Mouse (Mus musculus) adrenal gland, postnatal 14 days (tissue): ENCODE results near the gene 5830473C10Rik. TPM values are rescaled to one million over a fixed set of nuclear protein-coding genes. Genes with fewer than 3 reads are reported as not detected.
A peak's percentile ranks its signal among the peaks of the same experiment; 100 is the strongest.

Experiments
- DNase-seq: peaks from one replicate; pipeline ENCODE4 v3.0.0; 2021; ENCODE audit warnings: mixed read lengths
- long read RNA-seq, 2 experiments: library from polyadenylated mRNA; stranded (forward); transcript quantifications; one replicate each; pipeline ENCODE4 v2.0.0; 2021
- total RNA-seq: library from RNA; stranded (reverse); gene quantifications from 2 replicates; pipeline ENCODE4 v1.2.3, GENCODE M21; 2021

The 5830473C10Rik gene
- 0.45 and 5.9 TPM in 2 replicates for total RNA-seq
- long read RNA-seq, experiment 1, partial matches to known transcripts, result 0 of 2 reads
- long read RNA-seq, experiment 1, other reads (novel, unspliced or antisense), result 1 of 2 reads
- long read RNA-seq, experiment 2, partial matches to known transcripts, result 0 of 3 reads
- long read RNA-seq, experiment 2, other reads (novel, unspliced or antisense), result 3 of 3 reads

GRCm38 (mm10) chr5:90560743-90561142 lies at the start of gene 5830473C10Rik:
Gene 5830473C10Rik (plus strand): TSS chr5:90561107.
- no peak for DNase-seq

- DNase-seq, result no peak
Observed at GRCm38 (mm10) chr5:90512288-90512955, 48.5 kb upstream of the 5830473C10Rik start.

GRCm38 (mm10) chr5:90515561-90515960 lies 45.3 kb upstream of the 5830473C10Rik start:
- no peak for DNase-seq

DNA sequence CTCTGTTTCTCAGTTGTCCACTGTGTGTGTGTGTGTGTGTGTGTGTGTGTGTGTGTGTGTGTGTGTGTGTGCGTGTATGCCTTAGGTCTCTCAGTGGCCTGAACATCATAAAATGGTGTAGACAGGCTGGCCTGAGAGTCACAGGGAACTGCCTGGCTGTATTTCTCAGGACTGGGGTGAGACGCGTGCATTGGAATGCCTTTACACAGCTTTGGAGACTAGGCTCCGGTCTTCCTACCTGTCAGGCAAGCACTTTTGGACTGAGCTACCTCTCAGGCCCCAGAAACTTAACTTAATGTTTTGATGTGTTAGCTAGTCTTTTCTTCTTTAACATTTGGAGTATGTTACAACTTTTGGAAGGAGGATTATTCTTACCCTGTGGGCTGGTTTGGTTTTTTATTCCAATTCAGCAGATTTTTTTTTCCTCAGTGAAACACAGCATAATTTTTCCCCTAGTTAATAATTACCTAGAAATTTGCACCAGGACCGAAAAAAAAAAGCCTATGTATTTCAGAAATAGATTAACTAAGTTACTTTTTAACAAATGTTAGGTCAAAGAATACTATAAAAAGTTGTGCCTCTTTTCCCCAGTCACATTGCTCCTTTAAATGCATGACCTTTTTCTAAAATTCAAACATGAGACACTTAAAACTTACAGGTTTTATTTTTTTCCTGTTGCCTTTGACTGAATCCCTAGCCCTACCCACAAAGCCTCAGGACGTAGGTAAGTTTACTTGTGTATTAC lies 42.4 kb upstream of the 5830473C10Rik start, which contains the start of gene Afm:
Gene Afm, plus strand, starts transcription at position 577 of the 745 bp plus-strand sequence.
- no peak for DNase-seq

DNA sequence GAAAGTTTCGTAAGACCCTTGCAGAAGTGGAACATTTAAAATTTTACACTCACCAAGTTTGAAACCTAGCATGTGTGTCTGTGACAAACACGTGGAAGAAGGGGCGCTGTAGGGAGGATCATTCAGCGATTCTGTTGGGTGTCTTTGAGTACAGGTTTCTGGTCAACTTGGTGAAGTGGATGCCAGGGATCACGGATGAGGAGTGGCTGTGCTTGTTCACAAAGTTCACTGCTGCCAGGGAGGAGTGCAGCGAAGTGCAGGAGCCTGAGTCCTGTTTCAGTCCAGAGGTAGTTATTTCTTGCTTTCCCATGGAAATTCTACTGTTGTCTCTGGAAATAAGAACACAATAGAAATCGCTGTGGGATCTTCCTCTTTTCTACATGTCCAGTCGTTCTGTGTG lies 9.7 kb upstream of the 5830473C10Rik start:
- no peak for DNase-seq

DNA sequence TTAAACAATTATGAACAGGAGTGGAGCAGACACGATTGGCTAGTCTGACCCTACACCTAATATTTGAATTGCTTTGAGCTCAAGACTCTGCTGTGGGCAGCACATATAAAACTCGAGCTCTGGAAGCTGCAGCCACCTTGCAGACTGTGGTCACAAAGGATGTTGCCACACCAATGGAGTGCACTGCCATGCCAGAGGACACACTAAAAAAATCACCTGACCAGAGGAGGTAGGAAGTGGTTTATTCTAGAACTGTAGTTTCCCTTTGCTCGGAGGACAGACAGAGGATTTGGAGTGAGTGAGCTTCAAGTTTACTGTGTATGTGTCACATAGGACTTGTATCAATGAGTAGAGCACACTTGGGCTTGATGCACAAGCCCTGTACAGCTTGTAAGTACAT lies 4.9 kb upstream of the 5830473C10Rik start:
- no peak for DNase-seq

GRCm38 (mm10) chr5:90561721-90562275 lies 891 bp downstream of the 5830473C10Rik start:
- no peak for DNase-seq

GRCm38 (mm10) chr5:90562880-90563279 lies 2.0 kb downstream of the 5830473C10Rik start:
- DNase-seq, result no peak

DNA sequence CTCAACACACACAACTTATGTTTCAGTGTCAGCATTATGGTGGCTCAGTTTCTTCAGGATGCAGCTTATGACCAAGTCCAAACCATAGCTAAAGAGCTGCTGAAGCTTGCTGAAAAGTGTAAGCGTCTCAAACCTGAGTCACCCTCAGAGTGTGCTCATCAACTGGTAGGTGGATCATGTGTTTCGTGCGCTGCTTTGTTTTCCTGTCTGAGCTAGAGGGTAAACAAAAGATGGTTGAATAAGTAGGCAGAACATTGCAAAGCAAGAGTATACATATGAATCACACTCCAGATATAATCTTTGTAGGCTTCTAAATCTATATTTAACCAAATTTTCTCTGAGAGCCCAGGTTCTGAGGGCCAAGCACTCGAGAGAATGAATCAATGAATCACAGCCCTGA lies 3.3 kb downstream of the 5830473C10Rik start:
- no peak for DNase-seq

DNA sequence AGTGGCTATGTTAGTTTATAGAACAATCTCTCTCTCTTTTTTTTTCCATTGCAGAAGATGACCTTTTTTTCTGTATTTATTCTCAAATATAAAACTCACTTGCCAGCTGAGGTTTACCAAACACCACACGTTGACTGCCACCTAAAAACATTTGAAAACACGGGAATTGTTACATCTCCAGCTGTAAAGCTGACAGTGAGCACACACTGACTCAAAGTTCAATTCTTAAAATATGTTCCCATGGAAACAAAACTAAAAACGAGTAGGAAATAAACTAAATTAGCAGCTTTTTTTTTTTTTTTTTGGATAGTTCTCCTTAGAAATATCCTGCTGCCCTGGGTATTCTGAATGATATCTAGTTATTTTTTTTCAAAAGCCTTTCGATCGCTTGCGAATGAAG lies 4.3 kb downstream of the 5830473C10Rik start:
- DNase-seq, result no peak

GRCm38 (mm10) chr5:90567788-90568187 lies 6.9 kb downstream of the 5830473C10Rik start:
- no peak for DNase-seq

- no peak for DNase-seq
Observed at GRCm38 (mm10) chr5:90568338-90568737, 7.4 kb downstream of the 5830473C10Rik start.

- DNase-seq, result no peak
Observed at GRCm38 (mm10) chr5:90571216-90571615, 10.3 kb downstream of the 5830473C10Rik start.

DNA sequence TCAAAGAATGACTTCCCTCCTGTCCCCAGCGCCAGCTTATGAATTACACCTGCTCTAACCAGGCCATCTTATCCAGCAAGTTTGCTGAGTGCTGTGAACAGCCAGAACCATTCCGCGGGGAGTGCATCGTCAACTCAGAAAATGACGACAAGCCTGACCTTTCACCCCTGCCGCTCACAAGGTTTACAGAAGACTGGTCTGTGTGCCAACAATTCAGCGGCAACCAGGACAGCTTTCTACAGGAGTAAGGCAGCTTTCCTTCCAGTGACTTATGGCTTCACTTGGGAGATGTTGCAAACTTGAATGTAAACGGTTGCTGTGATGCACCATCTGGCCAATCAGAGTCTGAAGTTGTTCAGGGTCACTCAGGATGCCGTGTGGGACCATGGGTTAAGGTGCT lies 16.8 kb downstream of the 5830473C10Rik start:
- peak; percentile 24 for DNase-seq

GRCm38 (mm10) chr5:90579556-90579955 lies 18.6 kb downstream of the 5830473C10Rik start:
- DNase-seq, result no peak

- DNase-seq, result no peak
Observed at GRCm38 (mm10) chr5:90582179-90582578, 21.3 kb downstream of the 5830473C10Rik start.

GRCm38 (mm10) chr5:90584799-90585198 lies 23.9 kb downstream of the 5830473C10Rik start:
- DNase-seq, result no peak

DNA sequence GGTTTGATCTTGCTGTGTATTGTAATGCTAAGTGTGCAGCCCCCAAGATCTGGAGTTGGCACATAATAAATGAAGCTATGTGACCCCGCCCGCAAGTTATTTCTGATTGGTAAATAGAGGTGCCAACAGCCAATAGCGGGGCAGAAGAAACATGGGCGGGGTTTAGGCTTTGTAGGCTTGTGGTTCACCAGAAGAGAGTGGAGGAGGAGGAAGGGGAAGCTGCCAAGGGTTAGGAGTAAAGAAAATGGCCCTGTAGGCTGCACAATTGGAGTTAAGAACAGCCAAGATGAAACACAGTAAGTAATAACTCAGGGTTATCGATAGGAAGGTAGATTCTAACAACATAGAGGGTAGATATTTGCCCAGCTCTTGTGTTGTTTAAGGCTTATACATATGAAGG lies 25.6 kb downstream of the 5830473C10Rik start:
- DNase-seq, result no peak

DNA sequence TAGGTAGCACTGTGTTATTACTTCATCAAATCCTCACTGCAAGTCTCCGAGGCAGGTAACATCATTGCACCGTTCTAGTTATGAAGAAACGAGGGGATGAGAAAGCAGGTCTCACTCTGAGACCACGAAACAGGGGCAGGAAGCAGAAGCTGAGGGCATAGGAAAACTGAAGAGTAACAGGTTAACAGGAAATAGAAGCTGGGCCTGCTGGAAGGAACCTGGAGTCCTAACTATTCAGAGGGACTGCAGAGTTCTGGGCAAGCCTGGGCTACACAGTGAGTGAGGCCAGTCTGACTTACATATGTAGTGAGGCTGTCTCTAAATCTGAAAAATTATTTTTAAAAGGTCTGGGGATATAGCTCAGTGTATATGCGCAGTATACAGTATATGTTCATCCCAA lies 27.2 kb downstream of the 5830473C10Rik start:
- no peak for DNase-seq

- DNase-seq, result peak; percentile 64
Observed at GRCm38 (mm10) chr5:90588708-90589595, 28.0 kb downstream of the 5830473C10Rik start.

- DNase-seq, result no peak
Observed at GRCm38 (mm10) chr5:90590676-90591075, 29.8 kb downstream of the 5830473C10Rik start.

GRCm38 (mm10) chr5:90591936-90592335 lies 31.0 kb downstream of the 5830473C10Rik start:
- DNase-seq, result no peak
